In the genomic region with DNA sequence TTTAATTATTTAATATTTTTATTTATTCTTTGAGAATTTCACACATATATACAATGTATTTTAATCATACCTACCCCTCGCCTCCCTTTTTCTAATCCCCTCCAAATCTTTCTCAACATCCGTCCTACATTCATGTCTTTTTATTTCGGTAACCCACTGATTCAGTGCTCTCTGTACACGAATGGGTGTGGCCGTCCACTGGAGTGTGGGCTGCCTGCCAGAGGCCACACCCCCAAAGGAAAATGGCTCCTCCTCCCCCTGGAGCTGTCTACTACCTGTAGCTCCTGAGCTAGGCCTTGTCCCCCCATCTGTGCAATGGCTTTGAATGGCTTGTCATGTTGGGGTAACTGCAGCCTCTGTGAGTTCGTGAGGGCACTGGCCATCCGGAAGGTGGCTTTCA, we compare ENCODE assay signal across 26 mouse cellular contexts. TPM values are rescaled to one million over a fixed set of nuclear protein-coding genes. Genes with fewer than 3 reads are reported as not detected.
DNase-seq lines count a peak whose midpoint lies in the region; ATAC-seq and TF ChIP-seq lines count a peak whose summit lies in the region.
"Had no signal": no experiment of that assay in that cellular context is flagged by ENCODE, and none has a peak within 500 bp of the region (broad histone marks: within the 10 kb centered on the region; RNA-seq: fewer than 3 reads in every experiment).

No protein-coding gene starts in this region.

- no peak overlapping the region for H3K9ac ChIP-seq in intestine, embryonic 16.5 days (ENCODE audit: low read depth, low read length)
- no peak overlapping the region for H3K9ac ChIP-seq in intestine, postnatal 0 days (ENCODE audit: low read depth, low read length)
- no peak overlapping the region for H3K9ac ChIP-seq in stomach, embryonic 16.5 days (ENCODE audit: low read length)
- H3K9ac ChIP-seq: forebrain, postnatal 0 days; heart, embryonic 15.5 days; hindbrain, embryonic 14.5 days had no signal

- no peaks in the 10 kb centered on the region for H3K9me3 ChIP-seq in intestine, embryonic 16.5 days (ENCODE audit: control insufficient read depth, low read length)
- H3K9me3 ChIP-seq in intestine, postnatal 0 days (ENCODE audit: control insufficient read depth) = no peaks in the 10 kb centered on the region
- H3K9me3 ChIP-seq in stomach, embryonic 16.5 days (replicated peaks; ENCODE audit: control insufficient read depth, low read length) = no peaks in the 10 kb centered on the region
- H3K9me3 ChIP-seq: G1E; heart, embryonic 15.5 days had no signal

- no peak overlapping the region for H3K27ac ChIP-seq in intestine, embryonic 16.5 days (ENCODE audit: low read length)
- H3K27ac ChIP-seq in intestine, postnatal 0 days (ENCODE audit: low read depth, low read length) = no peak overlapping the region
- no peak overlapping the region for H3K27ac ChIP-seq in stomach, embryonic 16.5 days (ENCODE audit: low read length)
- H3K27ac ChIP-seq: gastrocnemius, adult 2 months; heart, embryonic 15.5 days; hindbrain, embryonic 14.5 days; hindbrain, postnatal 0 days had no signal

- H3K27me3 ChIP-seq in intestine, embryonic 16.5 days (replicated peaks; ENCODE audit: control insufficient read depth, insufficient read depth, low read length) = no peaks in the 10 kb centered on the region
- H3K27me3 ChIP-seq in intestine, postnatal 0 days (replicated peaks; ENCODE audit: control insufficient read depth, insufficient read depth, low read length) = no peaks in the 10 kb centered on the region
- H3K27me3 ChIP-seq in stomach, embryonic 16.5 days (ENCODE audit: control insufficient read depth, insufficient read depth, low read length) = no peaks in the 10 kb centered on the region
- H3K27me3 ChIP-seq: CH12.LX; heart, embryonic 15.5 days had no signal

- peak; percentile 60 for ATAC-seq in intestine, embryonic 16.5 days
- no peak for ATAC-seq in intestine, postnatal 0 days
- ATAC-seq in erythroblast, adult 5-6 weeks (replicated peaks; ENCODE audit: low FRiP score, poor library complexity, severe bottlenecking) = peak; percentile 66; the same call in 1 of the 2 replicates
- ATAC-seq in stomach, embryonic 16.5 days (ENCODE audit: insufficient read depth, low FRiP score) = peak; percentile 30; the same call in 1 of the 2 replicates
- ATAC-seq: inflammation-experienced regulatory T-cells, adult 6 months had no signal

- DNase-seq in NIH3T3 (ENCODE audit: low read depth) (peak; percentile 15), MN1 (ENCODE audit: low spot score) (no peak)
- no peak for DNase-seq in adrenal gland, postnatal 36 days
- DNase-seq: adrenal gland, postnatal 14 days; B cell, adult 2 months; cerebellum, adult 11-12 months; cerebellum, adult 9-10 months; cerebellum, postnatal 14 days; forebrain, postnatal 0 days; gastrocnemius, adult 2 months; gastrocnemius, postnatal 14 days; heart, adult 11 months; heart, postnatal 14 days; heart, postnatal 4 days had no signal

- no peak overlapping the region for H3K4me2 ChIP-seq in intestine, embryonic 16.5 days (ENCODE audit: low read depth, low read length)
- H3K4me2 ChIP-seq in intestine, postnatal 0 days (replicated peaks; ENCODE audit: low read depth) = no peak overlapping the region
- no peak overlapping the region for H3K4me2 ChIP-seq in stomach, embryonic 16.5 days (ENCODE audit: low read depth, low read length)
- H3K4me2 ChIP-seq: heart, embryonic 11.5 days; heart, embryonic 15.5 days; hindbrain, embryonic 14.5 days had no signal

- 80% methylated on average over 7 of the region's 7 CpGs for WGBS in intestine, embryonic 16.5 days
- 77% methylated on average over 7 of the region's 7 CpGs for WGBS in intestine, postnatal 0 days
- 72% methylated on average over 7 of the region's 7 CpGs for WGBS in stomach, embryonic 16.5 days

- H3K4me1 ChIP-seq in intestine, embryonic 16.5 days (ENCODE audit: control insufficient read depth, insufficient read depth, low read length) = no peaks in the 10 kb centered on the region
- H3K4me1 ChIP-seq in intestine, postnatal 0 days (replicated peaks; ENCODE audit: control insufficient read depth, insufficient read depth, low read length) = no peaks in the 10 kb centered on the region
- no peaks in the 10 kb centered on the region for H3K4me1 ChIP-seq in stomach, embryonic 16.5 days (ENCODE audit: control insufficient read depth, insufficient read depth, low read length)
- H3K4me1 ChIP-seq: heart, embryonic 15.5 days had no signal

- H3K36me3 ChIP-seq in intestine, embryonic 16.5 days (ENCODE audit: control insufficient read depth, insufficient read depth, low read length) = peaks cover 35% of the 10 kb centered on the region
- peaks cover 83% of the 10 kb centered on the region for H3K36me3 ChIP-seq in intestine, postnatal 0 days (ENCODE audit: control insufficient read depth, insufficient read depth)
- H3K36me3 ChIP-seq in stomach, embryonic 16.5 days (ENCODE audit: control insufficient read depth, insufficient read depth, low read length) = peaks cover 10% of the 10 kb centered on the region

- no peak for TF ChIP-seq CTCF in intestine, postnatal 0 days (IDR thresholded peaks at IDR 0.05; ENCODE audit: low read depth)

- H3K4me3 ChIP-seq in intestine, embryonic 16.5 days (ENCODE audit: low read length) = no peak overlapping the region
- H3K4me3 ChIP-seq in intestine, postnatal 0 days (ENCODE audit: low read depth, low read length) = no peak overlapping the region
- no peak overlapping the region for H3K4me3 ChIP-seq in stomach, embryonic 16.5 days (replicated peaks; ENCODE audit: low read length)
- H3K4me3 ChIP-seq: gastrocnemius, adult 2 months; heart, embryonic 15.5 days had no signal

RNA-seq across cellular contexts. Expression of gene Kcnj11, which starts 23.7 kb away (rescaled TPM):
- 0.55 and 0.65 TPM in 2 replicates for polyA plus RNA-seq in intestine, embryonic 16.5 days (2015; fragmentation: Nextera tagmentation; extraction: Ambion mirVana)
- 0.21 and 0.24 TPM in 2 replicates for polyA plus RNA-seq in intestine, postnatal 0 days (2015; fragmentation: Nextera tagmentation; extraction: Ambion mirVana)
- not detected in 2 replicates for total RNA-seq in erythroblast, adult 5-6 weeks (2015; ENCODE audit: low replicate concordance)
- total RNA-seq in erythroblast, adult 5-6 weeks (2017; ENCODE audit: low replicate concordance) = not detected in 2 replicates
- 0.99 and 1.4 TPM in 2 replicates for polyA plus RNA-seq in stomach, embryonic 16.5 days (2015; fragmentation: Nextera tagmentation; extraction: Ambion mirVana)
- 1 to 10 TPM in 1 of 2 experiments, under 1 TPM in 1; 0.86 to 2.3 TPM for total RNA-seq in adrenal gland, postnatal 36 days (2021)
- total RNA-seq: CH12.LX, G1E had no signal
- polyA plus RNA-seq: G1E; inflammation-experienced regulatory T-cells, adult 6 months had no signal

RNA-seq across cellular contexts. Expression of gene Nomo1, which starts 43.3 kb away (rescaled TPM):
- 95.7 and 102 TPM in 2 replicates for polyA plus RNA-seq in intestine, embryonic 16.5 days (2015; fragmentation: Nextera tagmentation; extraction: Ambion mirVana)
- 34.4 and 37.3 TPM in 2 replicates for polyA plus RNA-seq in intestine, postnatal 0 days (2015; fragmentation: Nextera tagmentation; extraction: Ambion mirVana)
- total RNA-seq in erythroblast, adult 5-6 weeks (2015; ENCODE audit: low replicate concordance) = 5.4 and 9.2 TPM in 2 replicates
- 6.1 and 8.5 TPM in 2 replicates for total RNA-seq in erythroblast, adult 5-6 weeks (2017; ENCODE audit: low replicate concordance)
- 46.5 and 47.2 TPM in 2 replicates for polyA plus RNA-seq in stomach, embryonic 16.5 days (2015; fragmentation: Nextera tagmentation; extraction: Ambion mirVana)
- 10 to 100 TPM; 67.8 to 69.6 TPM for total RNA-seq in adrenal gland, postnatal 36 days (2021)

RNA-seq across cellular contexts. Expression of gene Abcc6, which starts 46.7 kb away (rescaled TPM):
- polyA plus RNA-seq in intestine, embryonic 16.5 days (2015; fragmentation: Nextera tagmentation; extraction: Ambion mirVana) = 6.1 and 6.6 TPM in 2 replicates
- polyA plus RNA-seq in intestine, postnatal 0 days (2015; fragmentation: Nextera tagmentation; extraction: Ambion mirVana) = 5.3 and 7.1 TPM in 2 replicates
- not detected in 2 replicates for total RNA-seq in erythroblast, adult 5-6 weeks (2015; ENCODE audit: low replicate concordance)
- not detected in 2 replicates for total RNA-seq in erythroblast, adult 5-6 weeks (2017; ENCODE audit: low replicate concordance)
- polyA plus RNA-seq in stomach, embryonic 16.5 days (2015; fragmentation: Nextera tagmentation; extraction: Ambion mirVana) = 1.6 and 2.7 TPM in 2 replicates
- under 1 TPM in 1 of 2 experiments, not detected in 1; 0.60 TPM for total RNA-seq in adrenal gland, postnatal 36 days (2021)
- total RNA-seq: heart, adult 8-10 months; heart, postnatal 4 days had no signal
- polyA plus RNA-seq: G1E; heart, embryonic 15.5 days; inflammation-experienced regulatory T-cells, adult 6 months had no signal
